ENCODE assay signal across 7 mouse cellular contexts in the genomic region with DNA sequence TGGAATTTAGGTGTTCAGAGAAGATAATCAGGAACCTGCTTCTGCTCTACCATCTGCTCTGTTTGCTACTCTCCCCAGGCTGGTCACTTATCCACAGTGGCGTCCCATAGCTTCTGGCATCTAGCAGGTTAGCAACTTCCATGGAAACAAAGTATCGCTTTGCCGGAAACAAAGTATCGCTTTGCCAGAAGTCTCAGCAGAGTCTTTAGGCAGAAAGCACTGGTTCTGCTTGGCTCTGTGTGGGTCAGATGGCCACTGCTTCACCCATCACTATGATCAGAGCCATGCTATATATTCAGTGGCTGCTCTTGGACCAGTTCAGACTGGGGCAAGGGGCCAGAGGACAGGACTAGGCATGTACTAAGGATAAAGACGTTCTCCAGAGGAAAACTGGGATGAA.
"Had no signal": no experiment of that assay in that cellular context is flagged by ENCODE, and none has a peak within 500 bp of the region (broad histone marks: within the 10 kb centered on the region; RNA-seq: fewer than 3 reads in every experiment).

No protein-coding gene starts in this region.

- DNase-seq: kidney, postnatal 14 days; lung, adult 18-20 months had no signal

- H3K4me3 ChIP-seq: kidney, embryonic 15.5 days; limb, embryonic 12.5 days; midbrain, embryonic 12.5 days had no signal

- H3K36me3 ChIP-seq: kidney, embryonic 15.5 days; limb, embryonic 12.5 days; midbrain, embryonic 12.5 days had no signal

- H3K27me3 ChIP-seq: kidney, embryonic 15.5 days; limb, embryonic 12.5 days; midbrain, embryonic 12.5 days had no signal

- H3K27ac ChIP-seq: kidney, embryonic 15.5 days; limb, embryonic 12.5 days; liver, embryonic 14.5 days; midbrain, embryonic 12.5 days; stomach, postnatal 0 days had no signal

- H3K4me1 ChIP-seq: limb, embryonic 12.5 days had no signal

- H3K9me3 ChIP-seq: kidney, embryonic 15.5 days; limb, embryonic 12.5 days; midbrain, embryonic 12.5 days had no signal
